Mouse (Mus musculus) thymus, postnatal 25 days (tissue): ENCODE results near the gene Yars.

Source experiments
- DNase-seq: peaks from one replicate; pipeline ENCODE4 v3.0.0; 2022

Yars gene

DNA sequence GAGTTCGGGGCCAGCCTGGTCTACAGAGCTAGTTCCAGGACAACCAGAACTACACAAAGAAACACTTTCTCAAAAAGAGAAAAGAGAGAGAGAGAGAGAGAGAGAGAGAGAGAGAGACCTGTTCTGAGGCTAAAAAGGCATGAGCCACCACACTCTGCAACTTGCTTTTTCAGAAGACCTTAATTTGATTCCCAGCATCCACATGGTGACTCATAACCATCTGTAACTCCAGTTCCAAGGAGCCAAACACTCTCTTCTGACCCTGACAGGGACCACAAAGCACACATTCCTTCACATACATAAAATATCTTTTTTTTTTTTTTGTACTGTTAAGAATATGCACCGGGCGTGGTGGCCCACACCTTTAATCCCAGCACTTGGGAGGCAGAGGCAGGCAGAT is 65.0 kb downstream of the Yars start:
- DNase-seq: no peak

DNA sequence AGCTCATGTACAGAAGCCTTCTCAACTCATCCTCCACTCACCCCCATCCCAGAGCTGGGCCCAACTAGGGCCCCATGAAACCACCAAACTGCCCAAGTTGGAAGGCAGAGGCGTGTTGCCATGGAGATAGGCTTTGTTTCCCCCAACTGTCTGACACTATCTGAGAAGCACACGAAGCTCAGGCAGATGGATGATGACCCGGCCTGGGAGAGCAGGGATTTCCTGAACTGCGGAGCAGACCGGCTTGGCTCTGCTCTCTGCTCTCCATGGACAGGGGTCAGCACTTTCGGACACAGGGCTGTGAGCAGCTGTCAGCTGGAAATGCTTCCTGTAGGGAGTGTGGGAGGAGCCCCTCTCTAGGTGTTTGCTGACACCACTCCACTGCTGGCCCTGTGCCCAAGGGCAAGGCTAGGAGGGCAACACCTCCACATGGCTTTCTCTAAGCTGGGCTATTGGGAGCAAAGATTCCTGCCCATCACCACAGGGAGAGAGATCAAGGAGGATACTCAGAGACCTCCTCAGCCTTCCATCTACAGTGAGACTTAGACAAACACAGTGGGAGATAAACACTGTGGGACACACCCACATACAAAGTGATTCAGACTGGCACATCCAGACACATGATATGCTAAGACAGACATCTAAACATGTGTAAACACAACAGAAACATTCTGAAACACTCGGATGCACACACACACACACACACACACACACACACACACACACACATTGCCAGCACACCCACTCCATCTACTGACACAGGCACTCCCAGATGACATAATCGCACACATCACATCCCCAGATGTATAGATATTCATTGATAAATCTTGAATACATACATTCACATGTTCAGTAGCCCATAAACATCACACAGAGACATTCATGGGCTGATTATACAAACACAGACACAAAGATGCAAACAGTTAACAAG is 67.2 kb downstream of the Yars start:
- DNase-seq: no peak

DNA sequence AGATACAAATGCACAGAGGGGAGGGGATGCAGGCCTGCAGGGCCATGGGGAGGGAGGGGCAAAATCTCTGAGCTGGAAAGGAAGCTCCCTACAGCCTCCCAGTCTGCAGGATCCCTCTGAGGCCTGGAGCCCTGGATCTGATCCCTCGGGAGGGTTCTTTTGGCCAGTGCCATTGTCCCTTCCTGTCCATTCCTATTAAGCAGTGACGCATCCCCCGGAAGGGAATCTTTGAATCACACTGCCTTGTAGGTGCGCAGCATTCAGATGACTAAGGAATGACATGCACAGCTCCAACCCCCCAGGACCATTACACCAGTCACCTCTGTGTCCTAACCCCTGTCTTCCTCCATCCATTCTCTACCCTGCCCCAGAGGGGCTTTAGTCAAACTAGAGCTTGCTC is 69.5 kb downstream of the Yars start:
- DNase-seq: no peak

DNA sequence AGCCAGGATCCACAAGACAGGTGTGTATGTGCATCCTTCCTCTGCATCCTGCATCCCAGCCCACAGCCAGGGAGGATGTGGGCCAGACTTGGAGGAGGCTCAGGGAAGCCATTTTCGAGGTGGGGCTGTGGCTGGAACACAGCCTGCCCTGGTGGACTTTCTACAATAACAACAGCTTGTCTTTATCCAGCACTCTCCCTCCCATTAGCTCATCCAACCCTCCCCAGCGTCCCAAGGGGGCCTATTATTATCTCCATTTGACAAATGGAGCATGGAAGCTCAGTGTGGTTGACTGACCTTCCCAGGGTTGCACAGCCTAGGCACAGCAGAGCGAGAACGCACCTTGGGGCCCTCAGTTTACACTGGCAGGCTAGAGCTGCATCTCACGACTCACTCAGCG is 71.1 kb downstream of the Yars start:
- no peak for DNase-seq

DNA sequence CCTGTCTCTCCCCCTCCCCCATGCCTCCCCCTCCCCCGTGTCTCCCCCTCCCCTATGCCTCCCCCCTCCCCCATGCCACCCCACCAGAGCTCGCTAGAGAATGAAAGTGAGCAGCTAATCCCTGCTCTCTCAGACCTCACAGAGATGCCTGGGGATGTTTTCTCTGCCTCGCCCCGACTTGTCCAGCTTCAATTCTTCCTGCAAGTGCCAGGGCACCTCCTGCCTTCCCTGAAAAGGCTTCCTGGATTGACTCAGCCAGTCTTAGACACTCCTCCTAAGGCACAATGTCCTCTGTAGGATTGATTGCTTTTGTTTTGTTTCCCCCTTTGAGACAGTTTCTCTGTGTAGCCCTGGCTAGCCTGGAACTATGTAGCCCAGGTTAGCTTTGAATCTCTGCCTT is 71.6 kb downstream of the Yars start, which contains the start of gene C77080:
C77080 (minus strand) TSS at position 209 of the 400 bp plus-strand sequence.
- DNase-seq: no peak

DNA sequence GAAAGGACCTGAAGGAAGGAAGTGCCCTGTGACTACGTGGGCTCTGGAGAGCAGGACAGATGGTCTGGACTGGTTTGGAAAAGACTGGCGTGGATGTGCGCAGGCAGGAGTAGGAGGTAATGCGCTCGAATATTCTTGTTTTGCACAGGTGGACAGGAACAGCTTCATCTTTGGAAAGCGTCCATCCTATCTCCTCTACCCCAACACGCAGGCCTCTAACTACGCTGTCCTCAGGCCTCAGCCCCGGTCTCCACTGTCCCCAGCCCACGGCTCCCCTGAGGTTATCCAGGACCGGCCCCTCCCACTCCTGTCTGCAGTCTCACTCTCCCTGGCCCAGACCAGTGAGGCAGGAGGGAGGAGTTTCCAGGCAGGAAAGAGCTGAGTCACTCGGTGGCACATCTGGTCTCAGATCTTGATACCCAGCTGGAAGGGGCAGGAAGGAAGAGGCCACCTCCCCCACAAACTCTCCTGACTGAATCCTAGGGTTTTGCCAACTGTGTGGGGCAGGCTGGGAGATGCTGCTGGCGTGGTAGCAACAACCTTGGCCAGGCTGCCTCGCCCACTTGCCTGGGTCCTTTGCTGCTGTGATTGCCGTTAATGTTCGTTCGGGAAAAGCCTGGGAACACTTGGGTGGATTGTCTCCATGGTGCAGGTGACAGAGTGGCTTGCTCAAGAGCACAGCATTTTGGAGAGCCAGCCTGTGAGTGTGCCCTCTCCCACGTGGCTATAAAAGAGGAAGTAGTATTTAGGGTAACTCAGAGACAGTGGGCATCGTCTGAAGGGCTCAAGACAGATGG is 73.9 kb downstream of the Yars start:
- peak; percentile 65 for DNase-seq

DNA sequence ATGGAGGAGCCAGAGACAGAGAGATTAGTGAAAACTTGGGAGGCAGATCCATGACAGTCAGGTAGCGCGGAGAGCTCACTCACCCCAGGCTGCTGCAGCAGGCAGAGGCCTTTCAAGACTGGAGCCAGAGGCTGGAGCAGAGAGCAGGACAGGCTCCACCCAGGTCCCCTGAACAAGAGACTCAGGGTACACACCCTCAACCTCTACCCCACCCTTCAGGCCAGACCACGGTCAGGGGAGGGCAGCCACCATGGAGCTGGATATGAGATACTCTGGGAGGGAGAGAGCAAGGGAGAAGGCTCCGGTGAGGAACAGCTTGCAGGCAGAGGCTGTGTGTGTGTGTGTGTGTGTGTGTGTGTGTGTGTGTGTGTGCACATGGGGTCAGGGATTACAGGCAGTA is 76.6 kb downstream of the Yars start:
- DNase-seq: no peak

DNA sequence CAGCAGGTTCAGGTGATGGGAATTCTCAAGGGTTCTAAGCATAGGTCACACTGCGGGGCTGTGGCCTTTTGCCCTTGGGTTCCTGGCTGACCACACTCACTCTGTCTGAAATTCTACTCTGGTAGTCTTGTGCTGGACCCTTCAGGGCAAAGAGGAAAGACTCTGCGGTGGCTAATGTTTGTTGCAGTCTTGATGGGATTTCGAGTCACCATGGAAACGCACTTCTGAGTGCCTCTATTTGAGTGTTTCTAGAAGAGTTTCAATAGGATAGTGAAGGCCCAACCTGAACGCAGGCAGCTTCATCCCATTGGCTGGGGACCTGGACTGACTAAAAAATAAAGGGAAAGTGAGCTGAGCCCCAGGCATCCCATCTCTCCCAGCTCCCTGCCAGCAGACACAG is 77.3 kb downstream of the Yars start:
- no peak for DNase-seq

DNA sequence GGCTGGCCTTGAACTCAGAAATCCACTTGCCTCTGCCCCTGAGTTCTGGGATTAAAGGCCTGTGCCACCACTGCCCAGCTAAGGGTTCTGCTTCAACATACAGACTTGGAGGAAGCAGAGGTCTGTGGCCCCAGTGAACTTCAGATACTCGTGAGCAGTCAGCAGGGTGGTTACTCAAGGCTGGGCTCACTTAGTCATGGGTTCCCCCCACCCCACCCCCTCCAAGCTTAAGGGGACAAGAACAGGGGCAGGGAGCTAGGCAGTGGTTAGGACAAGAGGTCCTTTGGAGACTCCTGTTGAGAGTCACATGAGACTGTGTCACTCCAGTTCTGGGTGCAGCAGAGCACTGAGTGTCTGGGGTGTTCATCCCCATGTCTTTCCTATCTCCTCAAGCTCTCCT is 79.1 kb downstream of the Yars start:
- DNase-seq: no peak
